Mouse (Mus musculus): ENCODE data around the gene 9930104L06Rik. TPM values are rescaled to one million over a fixed set of nuclear protein-coding genes. Genes with fewer than 3 reads are reported as not detected.

9930104L06Rik gene
- total RNA-seq, 4 experiments from 2014 or later, result 13.8 to 22.7 (median 21.0) TPM

GRCm38 (mm10) chr4:124960940-124961339 is 24.1 kb downstream of the 9930104L06Rik start:
- DNase-seq, result no peak

GRCm38 (mm10) chr4:124962576-124962975 is 25.7 kb downstream of the 9930104L06Rik start:
- DNase-seq, result no peak

GRCm38 (mm10) chr4:124964912-124965599 is 28.2 kb downstream of the 9930104L06Rik start:
- DNase-seq, result no peak

GRCm38 (mm10) chr4:124968711-124969110 is 31.9 kb downstream of the 9930104L06Rik start:
- no peak for DNase-seq

- no peak for DNase-seq
These were observed 32.5 kb downstream of the 9930104L06Rik start for GRCm38 (mm10) chr4:124969219-124969848.

- DNase-seq, result no peak
These were observed 33.3 kb downstream of the 9930104L06Rik start for GRCm38 (mm10) chr4:124970194-124970593.

DNA sequence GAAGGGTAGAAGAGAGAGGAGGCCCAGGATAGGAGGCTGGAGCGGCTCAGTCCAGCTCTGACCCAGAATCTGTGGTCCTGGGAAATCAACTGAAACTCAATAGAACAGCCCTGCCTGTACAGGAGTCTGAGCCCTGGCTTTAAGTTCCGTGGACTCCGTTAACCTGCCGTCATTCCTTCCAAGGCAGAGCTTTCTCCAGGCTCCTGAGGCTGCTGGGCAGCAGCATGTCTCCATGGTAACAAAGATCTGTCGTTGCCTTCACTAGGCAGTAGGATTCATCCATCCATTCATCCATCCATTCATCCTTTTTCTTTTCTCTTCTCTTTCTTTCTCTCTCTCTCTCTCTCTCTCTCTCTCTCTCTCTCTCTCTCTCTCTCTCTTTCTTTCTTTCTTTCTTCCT is 33.8 kb downstream of the 9930104L06Rik start:
- DNase-seq, result no peak

DNA sequence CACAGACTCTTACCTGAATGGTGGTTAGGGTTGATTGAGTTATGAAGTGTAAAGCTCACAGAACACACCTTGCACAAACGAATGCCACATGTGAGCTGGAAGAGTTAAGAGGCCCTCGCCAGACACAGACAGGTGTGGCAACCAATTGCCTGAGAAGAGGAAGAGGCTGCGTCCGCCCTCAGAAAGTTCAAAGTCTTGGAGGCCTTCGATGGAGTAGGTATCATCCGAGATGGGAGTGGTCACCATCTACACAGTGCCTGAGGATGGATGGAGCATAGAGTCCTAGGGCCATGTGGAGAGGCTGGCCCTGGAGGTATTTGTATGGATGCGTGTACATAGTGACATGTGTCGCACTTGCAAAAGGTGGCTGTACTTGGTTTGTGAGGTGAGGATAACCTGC is 34.2 kb downstream of the 9930104L06Rik start:
- DNase-seq, result no peak

DNA sequence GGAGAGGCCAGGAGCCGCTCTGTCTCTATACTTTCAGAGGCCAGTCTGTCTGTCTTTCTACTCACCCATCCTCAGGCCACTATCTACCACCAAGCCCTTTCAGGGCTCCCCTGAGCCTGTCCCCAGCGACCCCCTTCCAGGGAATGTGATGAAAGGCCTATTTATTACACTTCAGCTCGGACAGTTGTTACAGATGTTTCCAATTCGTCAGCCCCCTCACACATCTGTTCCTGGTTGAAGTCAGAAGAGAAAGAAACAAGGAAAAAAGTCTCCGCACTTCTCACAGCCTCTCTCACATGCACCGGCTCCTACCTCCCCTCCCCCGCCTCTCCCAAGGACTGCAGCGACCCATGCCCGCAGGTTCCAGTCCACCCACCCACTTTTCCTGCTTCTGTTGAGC is 35.5 kb downstream of the 9930104L06Rik start:
- no peak for DNase-seq

DNA sequence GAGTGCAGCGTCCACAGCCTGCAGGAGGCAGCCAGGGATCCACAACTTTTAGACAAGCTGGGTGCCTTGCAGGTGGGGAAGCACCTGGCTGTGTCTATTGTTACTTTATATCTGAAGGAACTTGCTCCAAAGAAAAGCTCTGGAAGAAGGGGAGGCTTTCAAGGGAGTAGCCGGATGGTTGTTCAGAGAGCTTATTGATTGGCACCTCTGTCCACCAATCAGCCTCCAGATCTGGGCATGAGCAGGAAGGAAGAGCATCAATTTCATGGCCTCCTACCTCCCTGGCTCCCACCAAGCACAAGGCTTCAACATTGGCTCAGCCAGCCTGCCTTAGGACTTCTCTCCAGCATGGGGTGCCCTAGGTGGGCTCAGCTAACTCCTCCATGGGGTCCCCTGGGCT is 36.4 kb downstream of the 9930104L06Rik start:
- DNase-seq, result no peak

DNA sequence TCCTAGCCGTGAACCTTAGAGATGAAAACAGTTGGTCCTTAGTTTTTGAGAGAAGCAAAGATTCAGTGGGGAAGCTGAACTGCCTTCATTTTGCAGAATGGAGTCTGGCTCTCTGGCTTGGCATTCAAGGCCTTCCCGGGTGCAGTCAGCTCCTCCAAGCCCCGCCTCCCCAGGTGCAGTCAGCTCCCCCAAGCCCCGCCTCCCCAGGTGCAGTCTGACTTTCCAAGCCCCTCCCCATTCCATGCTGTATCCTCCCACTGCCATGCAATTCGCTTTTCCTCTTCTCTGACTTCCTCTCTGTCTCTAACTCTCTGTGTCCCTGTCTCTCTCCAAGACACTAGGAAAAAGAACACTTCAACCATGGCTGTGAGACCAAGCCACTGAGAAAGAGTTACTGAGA is 41.4 kb downstream of the 9930104L06Rik start:
- DNase-seq, result no peak

DNA sequence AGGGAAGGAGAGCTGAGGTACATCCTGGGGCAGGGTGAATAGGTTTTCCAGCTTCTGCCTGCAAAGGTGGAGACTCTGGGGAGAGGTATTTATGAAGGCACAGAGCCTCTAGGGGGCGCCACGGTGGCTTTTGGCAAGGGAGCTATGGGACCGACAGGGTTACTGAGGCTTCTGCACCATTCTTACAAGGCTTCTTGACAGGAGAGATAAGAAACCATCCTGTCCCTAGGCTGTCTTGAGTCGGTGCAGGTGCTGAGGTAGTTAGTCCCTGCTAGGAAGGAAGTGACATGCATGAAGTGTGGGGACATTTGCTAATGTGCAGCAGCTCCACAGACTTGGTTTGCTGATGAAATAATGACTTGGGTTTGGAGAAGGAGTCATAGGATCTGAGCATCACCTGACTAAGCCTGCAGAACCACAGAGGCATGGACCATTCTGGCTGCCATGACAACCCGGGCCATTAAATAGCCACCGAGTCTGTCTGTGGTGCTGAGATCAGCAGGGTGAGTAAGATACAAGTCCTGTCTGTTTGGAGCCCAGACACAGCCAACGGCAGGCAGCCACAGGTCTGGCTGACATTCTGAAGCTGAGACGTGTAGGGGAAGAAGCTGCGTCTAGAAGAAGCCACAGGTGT is 47.2 kb downstream of the 9930104L06Rik start:
- DNase-seq, result no peak

GRCm38 (mm10) chr4:124984871-124985670 is 48.2 kb downstream of the 9930104L06Rik start:
- no peak for DNase-seq

DNA sequence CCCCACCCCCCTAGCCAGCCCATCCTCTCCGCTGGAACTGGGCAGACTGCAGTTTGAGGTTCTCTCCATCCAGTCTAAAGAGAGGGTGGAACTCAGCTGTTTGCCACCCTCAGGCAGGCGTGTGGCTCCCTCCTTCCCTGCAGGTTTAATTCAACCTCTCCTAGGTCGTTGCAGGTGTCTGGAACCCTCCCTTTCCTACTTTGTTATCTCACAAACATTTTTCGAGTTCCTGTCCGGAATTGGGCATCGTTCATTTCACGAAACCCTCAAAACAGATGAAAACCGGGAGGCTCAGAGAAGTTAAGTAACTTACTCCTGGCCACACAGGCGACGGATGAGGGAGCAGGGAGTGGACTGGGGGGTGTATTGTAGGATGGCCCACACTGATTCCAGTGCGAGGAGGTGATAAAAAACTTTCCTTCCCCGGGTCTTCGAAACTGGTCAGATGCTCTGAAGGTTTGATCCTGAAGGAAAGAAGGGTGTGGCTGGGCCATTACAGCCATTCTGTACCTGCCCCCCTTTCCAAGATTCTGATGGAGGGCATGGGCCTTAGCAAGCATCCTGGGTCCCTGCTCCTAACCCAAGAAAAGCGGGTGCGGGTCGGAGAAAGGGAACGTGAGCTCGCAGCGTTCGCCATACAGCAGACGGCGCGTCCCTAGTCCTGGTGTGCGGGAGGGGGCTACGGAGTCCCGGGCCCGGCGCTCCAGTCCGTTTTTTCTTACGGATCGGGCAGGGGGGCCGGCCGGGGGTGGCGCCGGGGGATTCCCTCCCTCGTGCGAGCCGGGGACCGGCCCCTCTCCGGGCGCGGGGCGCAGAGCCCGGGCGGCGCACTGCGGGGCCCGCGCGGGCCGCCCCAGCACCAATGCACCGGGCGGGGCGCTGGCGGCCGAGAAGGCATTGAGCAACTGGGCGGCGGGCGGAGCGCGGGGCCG is 49.1 kb downstream of the 9930104L06Rik start, which contains the start of gene Rspo1:
TSS of gene Rspo1 (plus strand) at position 760 of the 932 bp plus-strand sequence.
- DNase-seq, result no peak

DNA sequence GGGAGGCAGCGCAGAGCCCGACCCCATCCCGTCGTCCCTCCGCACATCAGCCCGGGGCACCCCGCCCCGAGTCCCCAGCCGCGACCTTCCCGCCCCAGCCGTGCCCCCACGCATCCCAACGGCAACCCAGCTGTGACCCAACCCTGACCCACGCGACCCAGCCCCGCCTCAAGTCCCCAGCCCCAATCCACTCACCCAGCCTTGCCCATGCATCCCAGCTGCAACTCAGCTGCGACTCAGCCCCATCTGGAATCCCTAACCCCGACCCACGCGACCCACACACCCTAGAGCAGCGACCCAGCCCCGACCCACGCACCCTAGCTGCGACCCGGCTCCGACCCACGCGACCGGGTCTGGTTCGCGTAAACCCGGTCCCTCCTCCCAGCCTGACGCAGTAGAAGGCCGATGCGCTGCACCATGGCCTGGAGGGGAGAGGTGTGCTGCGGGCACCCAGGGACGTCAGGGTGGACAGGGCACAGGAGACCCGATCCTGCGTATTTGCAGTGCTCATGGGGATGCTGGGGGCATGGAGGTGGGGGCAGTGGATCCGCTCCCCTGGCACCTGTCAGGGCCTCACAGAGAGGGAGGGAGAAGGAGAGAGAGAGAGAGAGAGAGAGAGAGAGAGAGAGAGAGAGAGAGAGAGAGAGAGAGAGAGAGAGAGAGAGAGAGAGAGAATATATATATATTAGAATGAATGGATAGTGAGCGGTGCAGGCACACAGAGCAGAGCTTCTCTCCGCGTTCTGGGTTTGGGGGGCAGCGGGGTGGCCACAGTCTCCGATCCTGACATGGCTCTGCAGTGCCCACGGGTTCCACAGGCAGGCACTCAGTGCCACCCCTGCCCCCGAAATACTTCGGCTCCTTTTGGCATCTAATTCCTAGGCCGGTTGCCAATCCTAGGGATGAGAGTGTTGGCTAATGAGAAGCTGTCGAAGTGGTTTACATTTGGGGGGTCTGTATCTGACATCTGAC is 50.2 kb downstream of the 9930104L06Rik start:
- no peak for DNase-seq

GRCm38 (mm10) chr4:124987711-124988097 is 50.9 kb downstream of the 9930104L06Rik start:
- no peak for DNase-seq

DNA sequence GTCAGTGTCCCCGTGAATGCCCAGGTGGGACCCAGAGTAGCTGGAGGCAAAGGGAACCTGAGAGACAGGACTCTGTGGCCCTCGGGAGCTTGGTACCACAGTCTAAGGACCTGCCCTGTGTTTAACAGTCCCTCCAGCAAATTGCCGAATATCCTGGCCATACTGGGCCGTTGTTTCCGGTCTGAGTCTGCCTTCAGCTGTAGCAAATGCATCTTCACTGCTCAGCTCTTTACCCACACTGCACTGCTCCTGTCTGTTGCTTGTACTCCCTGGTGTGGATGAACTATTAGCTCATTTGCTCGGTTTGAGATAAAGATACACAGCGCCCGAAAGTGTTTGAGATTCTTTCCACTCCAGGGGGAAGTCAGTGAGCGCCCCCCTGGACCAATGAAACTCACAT is 51.5 kb downstream of the 9930104L06Rik start:
- no peak for DNase-seq

GRCm38 (mm10) chr4:124989787-124990253 is 53.0 kb downstream of the 9930104L06Rik start:
- DNase-seq, result no peak

DNA sequence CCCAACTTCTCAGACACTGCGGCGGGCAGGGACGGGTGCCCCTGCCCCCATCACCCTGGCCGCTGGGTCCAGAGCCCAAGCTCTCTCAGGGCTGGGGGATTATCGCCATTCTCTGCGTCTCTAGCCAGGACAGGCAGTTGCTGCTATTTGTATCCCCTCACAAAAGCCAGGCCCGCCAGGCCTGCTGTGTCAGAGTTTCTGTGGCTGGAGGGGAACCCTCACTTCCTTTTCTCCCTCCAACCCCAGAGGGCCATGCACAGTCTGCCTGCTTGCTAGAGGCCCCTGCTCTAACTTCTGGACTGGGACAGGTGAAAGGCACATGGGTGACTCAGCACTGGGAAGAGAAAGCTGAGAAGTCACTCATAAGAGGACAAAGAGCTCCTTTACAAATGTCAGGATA is 53.5 kb downstream of the 9930104L06Rik start:
- no peak for DNase-seq
